Mouse (Mus musculus) lung, embryonic 15.5 days (tissue): Measurements from ENCODE around the gene Rrp36. TPM values are rescaled to one million over a fixed set of nuclear protein-coding genes. Genes with fewer than 3 reads are reported as not detected.

Source experiments
- ATAC-seq: fragments of 200-750 bp; cut with Nextera tagmentation; 2 replicates; pipeline ENCODE4 v1.8.0; 2017; ENCODE audit warnings: moderate number of reproducible peaks, borderline replicate concordance; ENCODE audit not compliant: low FRiP score, low TSS enrichment; ENCODE audit errors: extremely low read depth
- H3K27ac ChIP-seq: fragments of 300-500 bp; sonication (generic); 2 replicates; pipeline ENCODE4 v1.5.1; 2015; ENCODE audit warnings: moderate library complexity, mild to moderate bottlenecking, inconsistent platforms
- H3K27me3 ChIP-seq: fragments of 300-500 bp; sonication (generic); 2 replicates; pipeline ENCODE4 v1.6.1; 2015; ENCODE audit warnings: inconsistent platforms
- H3K36me3 ChIP-seq: fragments of 300-500 bp; sonication (generic); 2 replicates; pipeline ENCODE4 v1.6.1; 2015; ENCODE audit warnings: inconsistent platforms
- H3K4me1 ChIP-seq: fragments of 300-500 bp; sonication (generic); 2 replicates; pipeline ENCODE4 v1.6.1; 2015; ENCODE audit warnings: inconsistent platforms
- H3K4me2 ChIP-seq: fragments of 300-500 bp; sonication (generic); 2 replicates; pipeline ENCODE4 v1.6.1; 2015; ENCODE audit warnings: inconsistent platforms, mild to moderate bottlenecking, moderate library complexity
- H3K4me3 ChIP-seq: fragments of 300-500 bp; sonication (generic); 2 replicates; pipeline ENCODE4 v1.5.1; 2015; ENCODE audit warnings: mild to moderate bottlenecking, inconsistent platforms
- H3K9ac ChIP-seq: fragments of 300-500 bp; sonication (generic); 2 replicates; pipeline ENCODE4 v1.6.1; 2015; ENCODE audit warnings: inconsistent platforms
- H3K9me3 ChIP-seq: fragments of 300-500 bp; sonication (generic); 2 replicates; pipeline ENCODE4 v1.6.1; 2016; ENCODE audit warnings: inconsistent platforms
- WGBS: fragments of 180-500 bp; shearing (Covaris S2); methylation state at CpG from one replicate; pipeline ENCODE4 v1.1.7; 2015; 5-methylcytosine and 5-hydroxymethylcytosine counted together
- polyA plus RNA-seq: library from polyadenylated mRNA; unstranded; fragments of >200 nt; fragmentation: Nextera tagmentation; extraction: Ambion mirVana; gene quantifications from 2 replicates; pipeline ENCODE4 v1.2.1, GENCODE M21; 2015

Rrp36 gene
- polyA plus RNA-seq, 1 experiment from 2014 or later: 56.2 TPM

- H3K4me3 ChIP-seq: peak overlapping the region; percentile 60
- peak overlapping the region; percentile 80 for H3K4me2 ChIP-seq
- H3K27ac ChIP-seq: peak overlapping the region; percentile 49
- peaks cover 54% of the 10 kb centered on the region for H3K36me3 ChIP-seq
- H3K27me3 ChIP-seq: no peaks in the 10 kb centered on the region
- ATAC-seq: no peak
- peak overlapping the region; percentile 59 for H3K9ac ChIP-seq
- no peaks in the 10 kb centered on the region for H3K9me3 ChIP-seq
- H3K4me1 ChIP-seq: peaks cover 26% of the 10 kb centered on the region
- 23% methylated on average over 12 of the region's 12 CpGs for WGBS
These were observed 7.4 kb upstream of the Rrp36 start for GRCm38 (mm10) chr17:46681466-46682118.

- peaks cover 26% of the 10 kb centered on the region for H3K4me1 ChIP-seq
- H3K27ac ChIP-seq: peak within 1 kb of the TSS; percentile 88
- peak within 1 kb of the TSS; percentile 60 for H3K9ac ChIP-seq
- no peaks in the 10 kb centered on the region for H3K27me3 ChIP-seq
- H3K4me3 ChIP-seq: peak within 1 kb of the TSS; percentile 60
- H3K4me2 ChIP-seq: peak within 1 kb of the TSS; percentile 81
- H3K36me3 ChIP-seq: peaks cover 54% of the 10 kb centered on the region
- WGBS: under 1% methylated on average over 49 of the region's 49 CpGs
- H3K9me3 ChIP-seq: no peaks in the 10 kb centered on the region
- ATAC-seq: peak; percentile 98
These were observed 6.7 kb upstream of the Rrp36 start, which contains the start of gene Klhdc3 for GRCm38 (mm10) chr17:46680760-46681373. TSS of gene Klhdc3 (minus strand) at chr17:46680914.

- H3K4me3 ChIP-seq: peak overlapping the region; percentile 60
- WGBS: under 1% methylated on average over 34 of the region's 34 CpGs
- H3K9me3 ChIP-seq: no peaks in the 10 kb centered on the region
- H3K27ac ChIP-seq: peak overlapping the region; percentile 88
- peak overlapping the region; percentile 81 for H3K4me2 ChIP-seq
- peak; percentile 1 for ATAC-seq
- peaks cover 29% of the 10 kb centered on the region for H3K4me1 ChIP-seq
- no peaks in the 10 kb centered on the region for H3K27me3 ChIP-seq
- peaks cover 54% of the 10 kb centered on the region for H3K36me3 ChIP-seq
- H3K9ac ChIP-seq: peak overlapping the region; percentile 60
These were observed 5.9 kb upstream of the Rrp36 start for GRCm38 (mm10) chr17:46679843-46680759.

- peak overlapping the region; percentile 81 for H3K4me2 ChIP-seq
- peaks cover 37% of the 10 kb centered on the region for H3K4me1 ChIP-seq
- H3K9me3 ChIP-seq: no peaks in the 10 kb centered on the region
- peak overlapping the region; percentile 60 for H3K4me3 ChIP-seq
- WGBS: 33% methylated on average over 9 of the region's 9 CpGs
- no peaks in the 10 kb centered on the region for H3K27me3 ChIP-seq
- peak overlapping the region; percentile 88 for H3K27ac ChIP-seq
- ATAC-seq: no peak
- peaks cover 45% of the 10 kb centered on the region for H3K36me3 ChIP-seq
- H3K9ac ChIP-seq: peak overlapping the region; percentile 60
These were observed 4.8 kb upstream of the Rrp36 start for GRCm38 (mm10) chr17:46678911-46679310.

GRCm38 (mm10) chr17:46678416-46678815 is 4.3 kb upstream of the Rrp36 start, which contains the start of gene Mea1:
TSS of gene Mea1 (plus strand) at chr17:46678793.
- Histone ChIP-seq H3K4me1 (peaks cover 40% of the 10 kb centered on the region), H3K9ac (peak within 1 kb of the TSS; percentile 60), H3K9me3 (no peaks in the 10 kb centered on the region), H3K4me2 (peak within 1 kb of the TSS; percentile 81), H3K4me3 (peak within 1 kb of the TSS; percentile 60), H3K36me3 (peaks cover 40% of the 10 kb centered on the region), H3K27ac (peak within 1 kb of the TSS; percentile 88), H3K27me3 (no peaks in the 10 kb centered on the region)
- ATAC-seq: no peak
- WGBS: 81% methylated on average over 8 of the region's 9 CpGs

GRCm38 (mm10) chr17:46674530-46675283 is 555 bp upstream of the Rrp36 start:
- WGBS: 24% methylated on average over 15 of the region's 15 CpGs
- peak overlapping the region; percentile 75 for H3K9ac ChIP-seq
- H3K36me3 ChIP-seq: peaks cover 45% of the 10 kb centered on the region
- peak; percentile 15; the same call in 1 of the 2 replicates for ATAC-seq
- H3K4me2 ChIP-seq: peak overlapping the region; percentile 76
- H3K4me3 ChIP-seq: peak overlapping the region; percentile 76
- peaks cover 39% of the 10 kb centered on the region for H3K4me1 ChIP-seq
- peak overlapping the region; percentile 79 for H3K27ac ChIP-seq
- H3K27me3 ChIP-seq: no peaks in the 10 kb centered on the region
- no peaks in the 10 kb centered on the region for H3K9me3 ChIP-seq

GRCm38 (mm10) chr17:46669911-46670310 is 4.2 kb downstream of the Rrp36 start:
- Histone ChIP-seq H3K9ac (no peak overlapping the region), H3K36me3 (peaks cover 35% of the 10 kb centered on the region), H3K4me3 (no peak overlapping the region), H3K27me3 (no peaks in the 10 kb centered on the region), H3K4me1 (peaks cover 17% of the 10 kb centered on the region), H3K4me2 (no peak overlapping the region), H3K27ac (no peak overlapping the region), H3K9me3 (no peaks in the 10 kb centered on the region)
- ATAC-seq: no peak
- WGBS: 95% methylated on average over 10 of the region's 10 CpGs

DNA sequence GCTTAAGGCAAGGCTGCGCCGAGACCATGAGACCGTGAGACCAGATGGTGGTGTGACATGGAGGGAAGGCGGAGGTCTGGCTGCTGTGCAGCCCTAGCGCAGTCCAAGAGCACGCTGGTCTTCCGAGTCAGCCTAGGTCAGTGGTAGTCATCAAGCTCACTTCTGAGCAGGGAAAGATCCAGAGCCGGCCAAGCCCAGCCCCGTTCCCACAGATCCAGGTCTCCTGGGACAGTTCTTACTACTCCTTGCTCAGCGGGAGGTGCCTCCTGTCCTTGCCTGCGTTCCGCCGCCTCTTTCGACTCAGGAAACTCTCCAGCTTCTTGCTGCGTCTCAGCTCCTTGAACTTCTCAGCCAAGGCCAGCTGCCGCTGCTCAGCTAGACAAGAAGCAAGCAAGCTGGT is 6.4 kb downstream of the Rrp36 start:
- Histone ChIP-seq H3K36me3 (peaks cover 56% of the 10 kb centered on the region), H3K27me3 (no peaks in the 10 kb centered on the region), H3K4me1 (0 out of 2 replicates have a peak, but pooled peaks cover under 1% of the 10 kb centered on the region), H3K4me3 (no peak overlapping the region), H3K4me2 (no peak overlapping the region), H3K9ac (no peak overlapping the region), H3K27ac (no peak overlapping the region), H3K9me3 (no peaks in the 10 kb centered on the region)
- WGBS: 87% methylated on average over 16 of the region's 16 CpGs
- no peak for ATAC-seq

DNA sequence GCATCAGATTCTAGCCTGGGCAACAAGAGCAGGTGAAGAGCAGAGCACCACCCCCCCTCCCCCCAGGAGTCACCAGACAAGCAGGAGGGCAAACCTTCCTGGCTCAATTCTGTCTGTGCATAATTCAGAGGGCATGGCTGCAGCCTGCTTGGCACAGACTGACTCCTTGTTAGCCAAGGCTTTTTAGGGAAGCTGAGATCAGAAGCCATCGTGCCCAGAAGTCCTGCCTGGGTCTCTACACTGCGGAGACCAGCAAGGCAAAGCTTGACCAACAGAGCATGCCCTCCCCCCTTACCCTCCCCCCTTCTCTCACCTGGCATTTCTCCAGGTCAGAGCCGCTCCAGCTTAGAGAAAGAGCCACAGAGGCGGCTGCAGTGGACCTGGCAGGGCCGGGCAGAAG is 11.4 kb downstream of the Rrp36 start:
- no peak for ATAC-seq
- Histone ChIP-seq H3K9me3 (no peaks in the 10 kb centered on the region), H3K27ac (no peak overlapping the region), H3K4me3 (no peak overlapping the region), H3K4me2 (no peak overlapping the region), H3K4me1 (no peaks in the 10 kb centered on the region), H3K27me3 (no peaks in the 10 kb centered on the region), H3K36me3 (peaks cover 78% of the 10 kb centered on the region), H3K9ac (no peak overlapping the region)
- WGBS: 86% methylated on average over 5 of the region's 5 CpGs

GRCm38 (mm10) chr17:46661981-46662380 is 12.2 kb downstream of the Rrp36 start:
- no peak for ATAC-seq
- H3K4me2 ChIP-seq: no peak overlapping the region
- no peaks in the 10 kb centered on the region for H3K9me3 ChIP-seq

DNA sequence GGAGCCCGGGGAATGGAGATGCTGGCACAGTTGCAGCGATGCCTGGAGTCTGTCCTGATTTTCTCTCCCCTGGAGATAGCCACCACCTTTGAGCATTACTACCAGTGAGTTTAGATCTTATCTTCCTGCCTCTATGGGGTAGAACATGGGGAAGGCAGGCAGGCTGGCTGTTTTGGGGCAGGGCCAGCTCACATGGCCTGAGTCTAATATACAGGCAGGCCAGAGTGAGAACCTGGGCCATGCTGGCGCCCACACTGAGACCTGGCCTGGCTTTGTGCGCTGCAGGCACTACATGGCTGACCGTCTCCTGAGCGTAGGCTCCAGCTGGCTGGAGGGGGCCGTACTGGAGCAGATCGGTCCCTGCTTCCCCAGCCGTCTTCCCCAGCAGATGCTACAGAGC is 12.8 kb downstream of the Rrp36 start:
- no peaks in the 10 kb centered on the region for H3K9me3 ChIP-seq
- no peak overlapping the region for H3K27ac ChIP-seq
- H3K36me3 ChIP-seq: peaks cover 82% of the 10 kb centered on the region
- H3K4me1 ChIP-seq: no peaks in the 10 kb centered on the region
- 88% methylated on average over 9 of the region's 9 CpGs for WGBS
- ATAC-seq: no peak
- H3K4me2 ChIP-seq: no peak overlapping the region
- H3K27me3 ChIP-seq: no peaks in the 10 kb centered on the region
- H3K4me3 ChIP-seq: no peak overlapping the region
- H3K9ac ChIP-seq: no peak overlapping the region

More at GRCm38 (mm10) chr17:46661981-46662380, 12.2 kb downstream of the Rrp36 start:
- Histone ChIP-seq H3K4me1 (no peaks in the 10 kb centered on the region), H3K9ac (no peak overlapping the region), H3K27me3 (no peaks in the 10 kb centered on the region), H3K36me3 (peaks cover 81% of the 10 kb centered on the region), H3K27ac (no peak overlapping the region), H3K4me3 (no peak overlapping the region)
- WGBS: 85% methylated on average over 12 of the region's 12 CpGs
